Mouse (Mus musculus): ENCODE results near the gene Mpc1. TPM values are rescaled to one million over a fixed set of nuclear protein-coding genes. Genes with fewer than 3 reads are reported as not detected.
A peak's percentile ranks its signal among the peaks of the same experiment; 100 is the strongest.

Gene Mpc1
- polyA plus RNA-seq, 1 experiment from 2014 or later, result 312 TPM

DNA sequence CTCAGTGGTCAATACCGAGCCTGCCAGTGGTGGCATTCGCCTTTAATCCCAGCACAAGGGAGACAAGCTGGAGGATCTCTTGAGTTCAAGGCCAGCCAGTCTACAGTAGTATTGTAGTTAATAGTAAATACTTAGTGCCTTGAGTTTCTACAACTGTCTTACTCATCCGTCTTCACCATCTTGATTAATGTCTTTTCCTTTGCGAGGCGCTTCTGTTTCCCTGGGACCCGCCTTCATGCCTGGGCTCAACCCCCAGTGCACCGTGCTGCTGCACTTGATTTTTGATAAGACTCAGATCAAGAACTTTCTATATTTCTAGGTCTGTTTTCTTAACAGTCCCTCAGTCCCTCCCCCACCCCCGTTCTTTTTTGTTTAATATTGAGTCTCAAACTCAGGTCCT, 2.4 kb downstream of the Mpc1 start:
- H3K36me3 ChIP-seq, result peaks cover 4% of the 10 kb centered on the region; the same call in 1 of the 2 replicates
- no peaks in the 10 kb centered on the region for H3K27me3 ChIP-seq
- no peak overlapping the region for H3K27ac ChIP-seq (replicated peaks)
- peak overlapping the region; percentile 80 for H3K4me3 ChIP-seq
- ATAC-seq (replicated peaks), result no peak
- 43% methylated on average over 8 of the region's 8 CpGs for WGBS
- no peak overlapping the region; the same call in 1 of the 2 replicates for H3K9ac ChIP-seq (replicated peaks)
- H3K4me2 ChIP-seq (replicated peaks), result peak overlapping the region; percentile 99
- no peaks in the 10 kb centered on the region for H3K9me3 ChIP-seq
- peaks cover 25% of the 10 kb centered on the region for H3K4me1 ChIP-seq

DNA sequence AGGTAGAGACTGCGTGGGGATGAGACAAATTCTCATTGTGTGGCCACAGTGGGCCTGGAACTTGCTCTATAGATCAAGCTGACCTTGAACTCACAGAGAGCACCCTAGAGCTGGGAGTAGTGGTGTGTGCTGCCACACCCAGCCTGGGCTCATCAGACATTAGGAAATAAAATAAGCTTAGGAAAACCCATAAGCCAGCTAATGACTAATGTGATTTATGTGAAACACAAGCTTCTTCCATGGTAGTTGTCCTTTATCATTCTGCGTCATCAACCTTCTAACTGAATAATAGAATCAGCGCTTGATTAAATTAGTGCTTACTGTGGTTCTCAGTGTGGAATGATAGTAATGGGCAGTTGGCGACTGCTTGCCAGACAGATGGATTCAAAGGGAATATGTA, 4.3 kb downstream of the Mpc1 start:
- Histone ChIP-seq H3K36me3 (peaks cover 4% of the 10 kb centered on the region; the same call in 1 of the 2 replicates), H3K9me3 (no peaks in the 10 kb centered on the region), H3K9ac (replicated peaks) (no peak overlapping the region), H3K27me3 (no peaks in the 10 kb centered on the region), H3K4me3 (no peak overlapping the region), H3K27ac (replicated peaks) (no peak overlapping the region), H3K4me1 (peaks cover 25% of the 10 kb centered on the region), H3K4me2 (replicated peaks) (no peak overlapping the region)
- ATAC-seq (replicated peaks), result no peak
- WGBS, result 84% methylated on average over 4 of the region's 4 CpGs

GRCm38 (mm10) chr17:8289993-8290679, 7.4 kb downstream of the Mpc1 start:
- Histone ChIP-seq H3K9ac (replicated peaks) (no peak overlapping the region), H3K27me3 (no peaks in the 10 kb centered on the region), H3K27ac (replicated peaks) (no peak overlapping the region), H3K4me1 (peaks cover 9% of the 10 kb centered on the region), H3K36me3 (peaks cover 7% of the 10 kb centered on the region), H3K9me3 (no peaks in the 10 kb centered on the region), H3K4me2 (replicated peaks) (no peak overlapping the region), H3K4me3 (no peak overlapping the region)
- no peak for ATAC-seq (replicated peaks)
- 95% methylated on average over 3 of the region's 3 CpGs for WGBS

DNA sequence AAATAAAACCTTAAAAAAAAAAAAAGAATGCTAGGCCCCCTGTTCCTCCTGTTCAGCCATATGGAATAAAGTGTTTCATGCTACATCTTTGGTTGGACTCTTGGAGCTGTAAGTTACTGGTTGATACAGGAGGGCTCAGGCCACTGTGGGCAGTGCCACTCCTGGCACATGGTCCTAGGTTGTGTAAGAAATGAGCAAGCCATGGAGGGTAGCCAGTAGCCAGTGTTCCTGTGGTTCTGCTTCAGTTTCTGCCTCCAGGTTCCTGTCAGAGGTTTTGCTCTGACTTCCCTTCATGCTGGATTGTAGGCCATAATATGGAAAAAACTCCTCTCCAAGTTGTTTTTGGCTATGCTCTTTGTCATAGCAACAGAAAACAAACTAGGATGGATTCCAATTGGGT, 8.0 kb downstream of the Mpc1 start:
- Histone ChIP-seq H3K9me3 (no peaks in the 10 kb centered on the region), H3K27me3 (no peaks in the 10 kb centered on the region), H3K4me3 (no peak overlapping the region), H3K4me2 (replicated peaks) (no peak overlapping the region), H3K4me1 (peaks cover 3% of the 10 kb centered on the region), H3K27ac (replicated peaks) (no peak overlapping the region), H3K36me3 (peaks cover 11% of the 10 kb centered on the region), H3K9ac (replicated peaks) (no peak overlapping the region)
- no peak for ATAC-seq (replicated peaks)

GRCm38 (mm10) chr17:8295825-8296224, 13.1 kb downstream of the Mpc1 start:
- ATAC-seq (replicated peaks), result no peak

GRCm38 (mm10) chr17:8296313-8296844, 13.7 kb downstream of the Mpc1 start:
- H3K27ac ChIP-seq (replicated peaks), result no peak overlapping the region
- H3K9me3 ChIP-seq, result no peaks in the 10 kb centered on the region
- no peak overlapping the region for H3K4me2 ChIP-seq (replicated peaks)
- H3K27me3 ChIP-seq, result no peaks in the 10 kb centered on the region
- H3K4me3 ChIP-seq, result no peak overlapping the region
- no peak for ATAC-seq (replicated peaks)
- H3K9ac ChIP-seq (replicated peaks), result no peak overlapping the region
- H3K4me1 ChIP-seq, result no peaks in the 10 kb centered on the region
- H3K36me3 ChIP-seq, result peaks cover 13% of the 10 kb centered on the region
- 84% methylated on average over 9 of the region's 9 CpGs for WGBS

More at GRCm38 (mm10) chr17:8295825-8296224, 13.1 kb downstream of the Mpc1 start:
- Histone ChIP-seq H3K4me1 (no peaks in the 10 kb centered on the region), H3K27ac (replicated peaks) (no peak overlapping the region), H3K36me3 (peaks cover 13% of the 10 kb centered on the region), H3K9me3 (no peaks in the 10 kb centered on the region), H3K4me2 (replicated peaks) (no peak overlapping the region), H3K4me3 (no peak overlapping the region), H3K9ac (replicated peaks) (no peak overlapping the region), H3K27me3 (no peaks in the 10 kb centered on the region)

DNA sequence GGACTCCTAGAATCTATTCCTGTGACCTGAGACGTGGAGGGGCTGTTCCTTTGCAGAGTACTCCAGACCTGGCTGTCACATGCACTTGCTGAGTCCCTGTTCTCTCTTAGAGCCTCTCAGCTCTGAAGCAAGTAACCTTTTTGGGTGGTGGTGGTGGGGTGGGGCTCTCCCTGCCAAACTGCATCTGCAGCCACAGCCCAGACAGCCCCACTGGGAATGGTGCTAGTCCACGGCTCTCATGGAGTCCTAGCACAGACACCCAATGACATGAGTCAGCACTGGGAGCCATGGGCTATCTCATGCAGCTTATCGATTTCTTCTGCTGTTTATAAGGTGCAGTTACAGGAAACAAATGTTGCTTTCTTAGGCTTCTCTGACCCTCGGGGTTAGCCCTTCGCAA, 15.0 kb downstream of the Mpc1 start:
- Histone ChIP-seq H3K4me1 (no peaks in the 10 kb centered on the region), H3K36me3 (peaks cover 13% of the 10 kb centered on the region), H3K9me3 (no peaks in the 10 kb centered on the region), H3K9ac (replicated peaks) (no peak overlapping the region), H3K27ac (replicated peaks) (no peak overlapping the region), H3K27me3 (no peaks in the 10 kb centered on the region), H3K4me3 (no peak overlapping the region), H3K4me2 (replicated peaks) (no peak overlapping the region)
- 88% methylated on average over 5 of the region's 5 CpGs for WGBS
- ATAC-seq (replicated peaks), result no peak

GRCm38 (mm10) chr17:8298281-8298680, 15.6 kb downstream of the Mpc1 start:
- no peak for ATAC-seq (replicated peaks)
- Histone ChIP-seq H3K4me3 (no peak overlapping the region), H3K9ac (replicated peaks) (no peak overlapping the region), H3K4me1 (no peaks in the 10 kb centered on the region), H3K36me3 (peaks cover 13% of the 10 kb centered on the region), H3K4me2 (replicated peaks) (no peak overlapping the region), H3K27me3 (no peaks in the 10 kb centered on the region), H3K27ac (replicated peaks) (no peak overlapping the region), H3K9me3 (no peaks in the 10 kb centered on the region)
- WGBS, result 90% methylated on average over 2 of the region's 2 CpGs

GRCm38 (mm10) chr17:8299524-8299923, 16.8 kb downstream of the Mpc1 start:
- peaks cover 11% of the 10 kb centered on the region for H3K36me3 ChIP-seq
- no peak for ATAC-seq (replicated peaks)

DNA sequence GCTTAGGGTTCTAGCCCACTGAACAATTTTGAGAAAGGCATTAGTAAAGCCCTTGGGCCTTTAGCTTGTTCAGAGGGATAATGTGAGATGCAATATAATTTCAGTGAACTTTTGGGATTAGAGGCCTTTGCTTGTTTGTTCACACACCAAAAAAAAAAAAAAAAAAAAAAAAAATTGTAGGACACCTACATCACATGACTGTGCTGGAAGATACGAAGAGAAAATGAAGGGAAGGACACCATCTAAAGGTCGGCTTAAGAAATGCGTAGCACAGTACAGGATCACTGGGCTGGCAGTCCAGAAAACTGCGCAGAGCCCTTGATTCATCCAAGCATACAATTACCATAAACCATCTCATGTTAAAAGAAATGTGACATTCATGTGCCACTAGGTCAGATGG, 18.8 kb downstream of the Mpc1 start:
- H3K27me3 ChIP-seq, result no peaks in the 10 kb centered on the region
- no peak for ATAC-seq (replicated peaks)
- WGBS, result 71% methylated on average over 4 of the region's 4 CpGs
- H3K9ac ChIP-seq (replicated peaks), result no peak overlapping the region
- H3K36me3 ChIP-seq, result peaks cover 7% of the 10 kb centered on the region
- H3K4me1 ChIP-seq, result no peaks in the 10 kb centered on the region
- H3K27ac ChIP-seq (replicated peaks), result no peak overlapping the region
- H3K4me2 ChIP-seq (replicated peaks), result no peak overlapping the region
- no peak overlapping the region for H3K4me3 ChIP-seq
- no peaks in the 10 kb centered on the region for H3K9me3 ChIP-seq

More at GRCm38 (mm10) chr17:8299524-8299923, 16.8 kb downstream of the Mpc1 start:
- no peak overlapping the region for H3K4me3 ChIP-seq
- no peak overlapping the region for H3K4me2 ChIP-seq (replicated peaks)
- H3K27ac ChIP-seq (replicated peaks), result no peak overlapping the region
- no peak overlapping the region for H3K9ac ChIP-seq (replicated peaks)
- no peaks in the 10 kb centered on the region for H3K4me1 ChIP-seq
- H3K9me3 ChIP-seq, result no peaks in the 10 kb centered on the region
- no peaks in the 10 kb centered on the region for H3K27me3 ChIP-seq

- ATAC-seq (replicated peaks), result no peak
- Histone ChIP-seq H3K9ac (replicated peaks) (no peak overlapping the region), H3K9me3 (no peaks in the 10 kb centered on the region), H3K4me2 (replicated peaks) (no peak overlapping the region), H3K4me1 (no peaks in the 10 kb centered on the region), H3K27me3 (no peaks in the 10 kb centered on the region), H3K36me3 (peaks cover 3% of the 10 kb centered on the region; the same call in 1 of the 2 replicates), H3K4me3 (no peak overlapping the region), H3K27ac (replicated peaks) (no peak overlapping the region)
- 73% methylated on average over 7 of the region's 7 CpGs for WGBS
Observed at GRCm38 (mm10) chr17:8302772-8303438, 20.2 kb downstream of the Mpc1 start.

DNA sequence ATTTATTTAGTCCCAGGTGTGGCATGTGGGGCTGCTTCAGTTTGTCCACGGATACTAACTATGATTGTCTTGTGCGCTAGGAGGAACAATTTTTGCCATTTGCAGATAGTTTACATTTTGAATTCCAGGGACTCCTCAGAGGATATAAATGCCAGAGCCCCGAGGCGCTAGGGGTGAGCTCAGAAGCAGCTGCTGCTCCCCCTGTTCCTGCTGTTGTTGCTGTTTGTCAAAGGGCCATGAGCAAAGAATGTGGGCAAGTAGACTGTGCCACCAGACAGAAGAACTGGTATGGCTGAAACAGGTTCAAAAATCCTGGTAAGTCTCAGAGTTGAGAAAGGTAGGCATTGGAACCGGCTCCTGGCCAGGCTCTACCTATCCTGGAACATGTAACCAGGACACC, 21.0 kb downstream of the Mpc1 start:
- no peaks in the 10 kb centered on the region for H3K36me3 ChIP-seq
- ATAC-seq (replicated peaks), result no peak

More for the DNA sequence above, 21.0 kb downstream of the Mpc1 start:
- Histone ChIP-seq H3K27ac (replicated peaks) (no peak overlapping the region), H3K4me1 (no peaks in the 10 kb centered on the region), H3K4me2 (replicated peaks) (no peak overlapping the region), H3K27me3 (no peaks in the 10 kb centered on the region), H3K4me3 (no peak overlapping the region), H3K9me3 (no peaks in the 10 kb centered on the region), H3K9ac (replicated peaks) (no peak overlapping the region)
- WGBS, result 78% methylated on average over 5 of the region's 5 CpGs
